Mouse (Mus musculus) olfactory bulb, adult 2 months (tissue): ENCODE results near the gene Ccnl2.

Source experiments
- CTCF ChIP-seq: fragments of 200-500 bp; IDR thresholded peaks from 2 replicates; pipeline ENCODE4 v1.5.1; 2012; ENCODE audit warnings: low read depth, mild to moderate bottlenecking, low read length, moderate library complexity; ENCODE audit not compliant: insufficient read depth
- POLR2A ChIP-seq: fragments of 200-500 bp; IDR thresholded peaks from 2 replicates; pipeline ENCODE4 v1.6.1; 2012; ENCODE audit warnings: mild to moderate bottlenecking, low read depth, low read length, moderate library complexity; ENCODE audit not compliant: insufficient read depth

DNA sequence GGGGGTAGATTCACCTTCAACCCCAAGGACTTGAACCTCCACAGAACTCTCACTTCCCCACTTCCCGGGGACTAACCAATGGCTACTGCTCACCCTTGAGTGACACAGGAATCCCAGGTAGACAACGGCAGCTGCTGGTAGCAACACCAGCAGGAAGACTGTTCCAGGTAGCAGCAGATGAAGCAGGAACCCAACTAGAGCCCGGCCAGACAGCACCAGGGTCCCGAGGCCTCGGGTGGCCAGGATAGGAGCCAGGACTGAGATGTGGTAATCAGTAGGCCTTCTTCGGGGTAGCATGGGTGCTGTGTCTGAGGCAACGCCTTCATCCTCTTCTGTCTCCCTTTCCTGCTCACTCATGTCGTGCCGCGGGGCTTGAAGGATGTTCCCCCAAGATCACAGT, 27.0 kb upstream of the Ccnl2 start:
- TF ChIP-seq CTCF (no peak), POLR2A (no peak)
